Mouse (Mus musculus) liver, postnatal 0 days (tissue): ENCODE data around the gene Nudcd2.

Experiments used
- CTCF ChIP-seq: sonication (generic); IDR thresholded peaks from 2 replicates; pipeline ENCODE4 v1.5.1; 2016; ENCODE audit warnings: antibody characterized with exemption, low read depth
- EP300 ChIP-seq: IDR thresholded peaks from 2 replicates; pipeline ENCODE4 v1.6.1; 2016; ENCODE audit warnings: antibody characterized with exemption, low read depth, mild to moderate bottlenecking

- TF ChIP-seq EP300 (no peak), CTCF (no peak)
Observed at GRCm38 (mm10) chr11:40713858-40714257, 19.6 kb upstream of the Nudcd2 start.
